Mouse (Mus musculus) monocyte, adult 2 months (primary cell): Measurements from ENCODE around the gene Syn2.

Experiments used
- DNase-seq, 2 experiments: peaks; one replicate each; pipeline ENCODE4 v3.0.0; 2022; ENCODE audit warnings: low spot score in 2 of 2, low read depth in 1 of 2

Gene Syn2

GRCm38 (mm10) chr6:115241939-115242338 lies 107.2 kb downstream of the Syn2 start:
- DNase-seq: no peak

- no peak for DNase-seq
Observed at GRCm38 (mm10) chr6:115244222-115244621, 109.5 kb downstream of the Syn2 start.

GRCm38 (mm10) chr6:115245500-115246058 lies 110.9 kb downstream of the Syn2 start:
- DNase-seq: no peak

GRCm38 (mm10) chr6:115251531-115251985 lies 116.9 kb downstream of the Syn2 start:
- DNase-seq: no peak

- DNase-seq: no peak
Observed at GRCm38 (mm10) chr6:115252099-115252873, 117.6 kb downstream of the Syn2 start, which contains the start of gene Timp4. TSS of gene Timp4 (minus strand) at chr6:115252205.

GRCm38 (mm10) chr6:115255171-115255570 lies 120.5 kb downstream of the Syn2 start:
- no peak for DNase-seq

GRCm38 (mm10) chr6:115260507-115260906 lies 125.8 kb downstream of the Syn2 start:
- DNase-seq: no peak

GRCm38 (mm10) chr6:115266791-115267190 lies 132.1 kb downstream of the Syn2 start:
- DNase-seq: no peak

- DNase-seq: no peak
Observed at GRCm38 (mm10) chr6:115267916-115268315, 133.2 kb downstream of the Syn2 start.

- no peak for DNase-seq
Observed at GRCm38 (mm10) chr6:115268551-115269385, 134.1 kb downstream of the Syn2 start.

- no peak for DNase-seq
Observed at GRCm38 (mm10) chr6:115269561-115269960, 134.9 kb downstream of the Syn2 start.

- DNase-seq: no peak
Observed at GRCm38 (mm10) chr6:115270085-115270484, 135.4 kb downstream of the Syn2 start.

- no peak for DNase-seq
Observed at GRCm38 (mm10) chr6:115271326-115271725, 136.6 kb downstream of the Syn2 start.

- DNase-seq: no peak
Observed at GRCm38 (mm10) chr6:115271866-115272271, 137.2 kb downstream of the Syn2 start.

- no peak for DNase-seq
Observed at GRCm38 (mm10) chr6:115273346-115273745, 138.6 kb downstream of the Syn2 start.

GRCm38 (mm10) chr6:115274705-115275104 lies 140.0 kb downstream of the Syn2 start:
- DNase-seq: no peak

- no peak for DNase-seq
Observed at GRCm38 (mm10) chr6:115275116-115275815, 140.6 kb downstream of the Syn2 start.

- no peak for DNase-seq
Observed at GRCm38 (mm10) chr6:115278086-115278485, 143.4 kb downstream of the Syn2 start.

GRCm38 (mm10) chr6:115279639-115280038 lies 144.9 kb downstream of the Syn2 start:
- DNase-seq: no peak

- peak in 1 of 2 experiments; percentile 24 for DNase-seq
Observed at GRCm38 (mm10) chr6:115284153-115284552, 149.5 kb downstream of the Syn2 start.

- DNase-seq: no peak
Observed at GRCm38 (mm10) chr6:115286441-115286840, 151.7 kb downstream of the Syn2 start.
